Mouse (Mus musculus): Measurements from ENCODE around the gene Atp1b1.

Atp1b1 gene

GRCm38 (mm10) chr1:164461726-164462125, 3.6 kb upstream of the Atp1b1 start:
- peak; percentile 25 for DNase-seq (ENCODE audit: low spot score)

- DNase-seq (ENCODE audit: low spot score) = no peak
These were observed 3.0 kb upstream of the Atp1b1 start for GRCm38 (mm10) chr1:164460921-164461697.

GRCm38 (mm10) chr1:164459127-164459905, 1.2 kb upstream of the Atp1b1 start:
- no peak for DNase-seq (ENCODE audit: low spot score)

DNA sequence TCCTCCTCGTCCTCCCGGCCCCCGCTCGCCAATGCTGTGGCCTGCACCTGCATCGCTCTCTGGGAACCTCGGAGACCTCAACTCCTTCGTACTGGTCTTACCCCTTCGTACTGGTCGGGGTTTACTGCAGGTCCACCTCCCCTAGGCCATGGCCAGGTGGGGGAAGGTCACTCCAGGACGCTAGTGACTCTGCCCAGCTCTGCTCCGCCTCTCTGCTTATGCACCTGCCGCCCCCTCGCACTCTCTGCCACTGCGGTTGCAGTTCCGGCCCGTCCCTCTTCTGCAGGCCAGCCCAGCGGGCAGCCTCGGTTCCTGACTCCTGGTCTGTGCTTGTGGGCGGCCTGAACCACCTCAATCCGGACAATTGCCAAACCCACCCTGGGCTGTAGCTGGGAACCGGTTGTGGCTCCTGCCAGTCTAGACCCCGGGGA, 481 bp upstream of the Atp1b1 start:
- no peak for DNase-seq (ENCODE audit: low spot score)

- DNase-seq (ENCODE audit: low spot score) = peak; percentile 74
These were observed 467 bp downstream of the Atp1b1 start for GRCm38 (mm10) chr1:164457531-164458244.

DNA sequence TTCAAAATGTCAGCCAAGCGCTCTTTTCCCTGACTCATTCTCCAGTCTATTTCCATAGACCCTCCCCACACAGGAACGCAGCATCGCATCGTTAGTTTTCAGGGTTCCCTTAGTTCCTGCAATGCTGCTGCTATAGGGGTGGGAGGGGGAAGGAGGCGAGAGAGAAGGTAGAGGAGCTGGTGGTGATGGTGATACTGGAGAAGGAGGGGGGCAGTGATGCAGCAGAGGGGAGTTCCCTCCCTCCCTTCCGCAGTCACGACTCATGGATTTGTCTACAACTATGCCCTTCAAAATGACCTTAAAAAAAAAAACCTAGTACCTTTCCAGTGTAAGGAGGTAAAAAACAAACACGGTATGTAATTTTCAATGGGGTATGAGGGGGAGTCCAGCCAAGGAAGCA, 1.4 kb downstream of the Atp1b1 start:
- no peak for DNase-seq (ENCODE audit: low spot score)

GRCm38 (mm10) chr1:164456065-164456464, 2.1 kb downstream of the Atp1b1 start:
- DNase-seq (ENCODE audit: low spot score) = no peak

DNA sequence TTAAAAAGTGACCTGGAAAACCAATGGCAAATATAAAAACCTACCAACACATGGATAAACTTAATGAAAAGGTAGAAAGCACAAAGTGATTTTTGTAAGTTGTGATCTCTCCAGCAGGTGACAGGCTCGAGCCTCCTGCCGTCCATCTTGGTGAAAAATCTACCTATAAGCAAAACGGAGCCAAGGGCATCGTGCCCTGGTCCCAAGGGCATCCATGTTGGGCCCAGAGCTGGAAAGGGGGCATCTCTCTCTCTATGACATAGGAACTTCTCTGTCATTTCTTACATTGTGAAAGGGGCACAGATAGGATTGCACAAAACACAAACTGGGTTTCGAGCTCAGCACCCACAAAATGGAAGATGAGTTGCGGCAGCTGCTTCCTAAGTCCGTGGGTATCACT, 2.5 kb downstream of the Atp1b1 start:
- DNase-seq (ENCODE audit: low spot score) = no peak

- peak; percentile 59 for DNase-seq (ENCODE audit: low spot score)
These were observed 3.3 kb downstream of the Atp1b1 start for GRCm38 (mm10) chr1:164454747-164455400.

GRCm38 (mm10) chr1:164453739-164454138, 4.4 kb downstream of the Atp1b1 start:
- no peak for DNase-seq (ENCODE audit: low spot score)

DNA sequence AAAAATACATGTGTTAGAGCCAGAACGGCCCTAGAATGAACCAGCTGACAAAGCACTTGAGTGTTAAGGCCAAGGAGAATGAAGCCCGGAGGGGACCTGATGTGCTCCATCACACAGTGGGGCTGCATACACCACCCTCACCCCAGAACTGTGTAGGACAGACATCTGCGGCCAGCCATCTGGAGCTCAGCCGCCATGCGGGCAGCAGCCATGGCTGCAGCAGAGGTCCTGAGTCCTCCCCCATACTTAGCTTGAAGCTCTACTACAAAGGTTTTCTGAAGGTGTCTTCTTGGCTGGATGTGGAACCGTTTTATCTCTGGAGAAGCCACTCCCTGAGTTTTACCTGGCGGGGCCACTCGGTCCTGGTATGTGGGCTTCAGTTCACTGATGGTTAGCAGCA, 5.0 kb downstream of the Atp1b1 start:
- DNase-seq (ENCODE audit: low spot score) = no peak

DNA sequence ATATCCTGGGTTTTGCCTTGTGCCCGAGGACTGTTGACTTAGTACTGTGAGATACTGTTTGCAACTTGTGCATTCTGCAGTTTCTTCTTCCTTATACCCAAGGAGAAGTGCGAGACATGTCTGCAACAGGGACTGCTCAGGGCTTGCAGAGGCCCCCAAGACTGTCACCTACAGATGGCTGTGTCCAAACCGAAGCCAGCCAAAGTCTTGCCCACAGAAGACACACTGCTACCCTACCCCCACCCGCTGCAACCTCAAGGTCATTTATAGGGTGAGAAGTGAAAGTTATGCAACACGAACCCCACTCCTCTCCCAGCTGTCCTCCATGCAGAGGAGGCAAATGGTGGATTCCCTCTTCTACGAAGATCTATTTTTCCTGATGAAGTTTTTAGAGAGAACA, 5.6 kb downstream of the Atp1b1 start:
- DNase-seq (ENCODE audit: low spot score) = no peak

GRCm38 (mm10) chr1:164451346-164451745, 6.8 kb downstream of the Atp1b1 start:
- no peak for DNase-seq (ENCODE audit: low spot score)

DNA sequence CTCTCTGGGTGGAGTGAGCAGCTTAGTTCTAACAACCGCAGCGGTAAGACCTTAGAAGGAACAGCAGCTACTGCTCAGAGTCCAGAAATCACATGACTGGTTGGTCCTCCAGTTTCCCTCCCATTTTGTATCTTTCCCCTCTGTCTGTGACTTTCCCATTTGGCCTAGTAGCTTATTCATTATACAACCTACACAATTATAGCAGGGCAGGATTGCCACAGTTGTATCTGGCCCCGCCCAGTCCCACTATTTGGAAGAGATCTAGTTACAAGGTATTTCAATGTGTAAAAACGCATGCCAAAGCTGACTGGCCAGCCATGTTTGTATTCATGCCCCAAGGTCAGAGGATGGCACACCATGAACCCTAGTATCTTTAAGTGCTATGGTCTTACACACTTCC, 7.5 kb downstream of the Atp1b1 start:
- no peak for DNase-seq (ENCODE audit: low spot score)

GRCm38 (mm10) chr1:164450231-164450630, 7.9 kb downstream of the Atp1b1 start:
- no peak for DNase-seq (ENCODE audit: low spot score)

DNA sequence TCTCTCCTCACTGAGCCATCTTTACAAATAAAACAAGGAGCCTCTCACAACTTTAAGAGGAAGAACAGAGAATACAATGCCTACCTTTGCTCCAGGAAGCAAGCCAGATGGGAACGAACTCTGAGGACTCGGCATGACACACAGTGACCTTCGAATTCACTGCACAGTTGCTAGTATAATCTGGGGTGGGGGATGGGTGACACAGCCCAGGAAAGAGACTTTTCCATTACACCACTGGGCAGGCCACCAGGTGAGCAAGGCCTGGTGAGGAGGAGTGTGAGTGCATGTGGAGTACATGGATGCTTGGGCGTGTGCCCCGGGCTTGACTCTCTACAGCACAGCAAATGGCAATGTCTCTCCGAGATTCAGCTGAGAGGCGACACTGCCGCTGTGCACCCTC, 8.5 kb downstream of the Atp1b1 start:
- DNase-seq (ENCODE audit: low spot score) = no peak

DNA sequence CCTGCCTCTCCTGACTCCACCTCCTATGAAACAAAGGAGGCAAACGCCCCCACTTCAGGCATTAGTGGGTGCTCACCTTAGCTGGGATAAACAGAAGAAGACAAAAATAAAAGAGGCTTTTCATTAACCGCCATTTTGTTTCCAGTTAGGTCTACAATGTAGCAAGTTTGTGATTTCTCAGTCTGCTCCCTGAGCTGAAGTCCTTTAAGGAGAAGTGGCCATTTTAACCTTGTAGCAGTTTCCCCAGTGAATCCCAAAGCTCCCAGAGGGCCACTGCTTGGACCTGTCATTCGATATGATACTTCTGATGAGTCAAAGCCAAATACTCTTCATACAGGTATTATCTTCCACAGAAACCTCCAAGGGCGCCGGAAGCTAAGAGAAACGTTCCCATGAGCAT, 10.6 kb downstream of the Atp1b1 start:
- DNase-seq (ENCODE audit: low spot score) = no peak

GRCm38 (mm10) chr1:164446535-164446934, 11.6 kb downstream of the Atp1b1 start:
- no peak for DNase-seq (ENCODE audit: low spot score)

DNA sequence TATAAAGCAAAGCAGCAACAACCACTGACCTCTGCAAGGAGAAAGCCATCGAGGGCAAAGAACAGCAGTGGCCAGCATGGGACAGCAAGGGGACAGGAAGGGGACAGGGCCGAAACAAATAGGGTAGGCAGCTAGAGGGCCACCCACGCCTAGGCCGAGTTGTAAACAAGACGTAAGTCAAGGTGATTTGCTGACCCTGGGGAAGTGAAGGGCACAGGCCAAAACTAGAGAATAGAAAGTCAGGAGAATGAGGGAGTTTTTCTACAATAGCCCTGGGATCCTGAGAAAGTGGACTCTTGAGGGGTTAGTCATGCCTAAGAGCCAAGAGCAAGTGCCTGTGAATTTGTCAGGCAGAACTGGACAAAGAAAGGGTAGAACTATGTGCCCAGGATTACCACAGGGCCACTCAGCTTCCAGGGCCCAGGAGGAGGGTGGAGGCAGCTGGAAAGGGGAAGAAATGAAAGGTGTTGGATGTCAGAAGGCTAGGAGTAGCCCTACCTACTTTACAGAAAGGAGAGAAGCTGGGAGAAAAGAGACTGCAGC, 12.5 kb downstream of the Atp1b1 start:
- DNase-seq (ENCODE audit: low spot score) = no peak

DNA sequence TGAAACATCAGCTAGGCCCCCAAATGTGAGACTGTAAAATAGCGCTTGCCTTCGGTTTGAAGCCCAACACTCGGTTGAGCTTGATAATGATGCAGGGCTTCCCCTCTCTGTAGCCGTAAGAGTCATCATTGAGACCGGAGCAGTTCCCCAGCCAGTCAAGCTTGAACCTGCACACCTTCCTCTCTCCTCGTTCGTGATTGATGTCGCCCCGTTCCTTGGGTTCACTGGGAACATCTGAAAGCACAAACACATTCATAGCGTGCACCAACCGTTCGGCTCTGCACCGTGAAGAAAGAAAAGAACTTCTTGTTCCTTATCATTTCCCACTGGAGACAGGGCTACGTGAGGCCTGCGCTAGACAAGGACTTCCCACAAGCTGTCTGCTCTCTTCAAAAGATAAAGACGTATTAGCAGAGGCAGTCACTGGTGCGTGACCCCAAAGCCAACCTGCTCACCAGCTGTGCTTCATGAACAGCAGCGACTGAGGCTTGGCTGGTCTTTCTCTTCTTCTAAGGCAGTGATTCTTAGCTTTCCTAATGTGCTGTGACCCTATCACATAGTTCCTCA, 16.7 kb downstream of the Atp1b1 start:
- no peak for DNase-seq (ENCODE audit: low spot score)

DNA sequence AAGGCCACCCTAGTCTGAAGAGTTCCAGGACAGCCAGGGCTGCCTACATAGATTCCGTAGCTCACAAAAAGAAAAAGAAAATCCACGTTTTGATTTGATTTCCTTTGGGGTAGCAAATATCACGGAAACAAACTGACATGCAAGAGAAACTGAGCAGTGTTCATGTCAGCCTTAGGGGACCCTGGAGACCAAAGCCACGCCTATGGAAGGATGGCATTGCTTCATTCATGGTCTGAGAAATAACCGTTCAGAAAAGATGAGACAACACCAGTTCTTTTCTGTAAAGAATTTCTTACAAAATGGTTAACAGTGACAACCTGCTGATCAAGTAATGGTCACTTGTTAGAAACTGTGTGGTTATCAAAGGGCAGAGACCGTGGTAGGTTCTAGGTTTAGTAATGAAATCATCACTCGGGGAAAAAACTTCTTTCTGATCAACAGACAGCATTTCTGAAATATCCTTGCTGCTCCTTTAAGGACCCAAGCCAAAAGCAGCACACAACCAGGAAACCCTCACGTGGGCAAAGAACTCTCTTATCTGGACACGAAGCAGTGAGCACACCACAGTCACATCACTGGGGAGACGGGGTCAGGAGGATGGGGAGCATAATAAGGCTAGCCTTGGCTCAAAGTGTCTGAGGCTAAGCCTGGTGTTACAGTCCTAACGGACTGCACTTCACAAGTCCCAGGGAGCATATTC, 17.3 kb downstream of the Atp1b1 start:
- DNase-seq (ENCODE audit: low spot score) = no peak

Data from retina, embryonic 14.5 days (tissue).